Mouse (Mus musculus) heart, embryonic 14.5 days (tissue): Measurements from ENCODE around the gene Jdp2. TPM values are rescaled to one million over a fixed set of nuclear protein-coding genes. Genes with fewer than 3 reads are reported as not detected.
A peak's percentile ranks its signal among the peaks of the same experiment; 100 is the strongest.

Experiments used
- ATAC-seq: fragments of 200-750 bp; cut with Nextera tagmentation; 2 replicates; pipeline ENCODE4 v1.8.0; 2017; ENCODE audit warnings: low read depth, moderate TSS enrichment; ENCODE audit not compliant: insufficient number of reproducible peaks, insufficient read depth, low FRiP score
- H3K27ac ChIP-seq, 2 experiments: fragments of 200-500 bp in 1 of 2; fragments of 300-500 bp in 1 of 2; sonication (generic) in 1 of 2; replicated peaks in 1 of 2; 2 replicates each; pipeline ENCODE4 v1.5.1; 2012 to 2014; ENCODE audit warnings: low read depth in 2 of 2, low read length in 2 of 2, control low read depth in 1 of 2, mild to moderate bottlenecking in 1 of 2, mixed read lengths in 1 of 2; ENCODE audit not compliant: control insufficient read depth in 1 of 2, insufficient read depth in 1 of 2
- H3K27me3 ChIP-seq: fragments of 300-500 bp; sonication (generic); 2 replicates; pipeline ENCODE4 v1.6.1; 2014; ENCODE audit warnings: mild to moderate bottlenecking, low read length, control low read depth; ENCODE audit not compliant: control insufficient read depth, insufficient read depth
- H3K36me3 ChIP-seq: fragments of 300-500 bp; sonication (generic); 2 replicates; pipeline ENCODE4 v1.6.1; 2014; ENCODE audit warnings: mild to moderate bottlenecking, control low read depth, low read length, mixed read lengths; ENCODE audit not compliant: control insufficient read depth, insufficient read depth
- H3K4me1 ChIP-seq, 2 experiments: fragments of 200-500 bp in 1 of 2; fragments of 300-500 bp in 1 of 2; sonication (generic) in 1 of 2; 2 replicates each; pipeline ENCODE4 v1.6.1; 2012 to 2014; ENCODE audit warnings: low read length in 2 of 2, control low read depth in 1 of 2, mixed read lengths in 1 of 2; ENCODE audit not compliant: control insufficient read depth in 2 of 2, insufficient read depth in 2 of 2
- H3K4me2 ChIP-seq: fragments of 300-500 bp; sonication (generic); 2 replicates; pipeline ENCODE4 v1.6.1; 2014; ENCODE audit warnings: mild to moderate bottlenecking, low read length
- H3K4me3 ChIP-seq, 2 experiments: fragments of 200-500 bp in 1 of 2; fragments of 300-500 bp in 1 of 2; sonication (generic) in 1 of 2; 2 replicates each; pipeline ENCODE4 v1.5.1; 2012 to 2014; ENCODE audit warnings: low read length in 2 of 2, mild to moderate bottlenecking in 2 of 2, control low read depth in 1 of 2, low read depth in 1 of 2, moderate library complexity in 1 of 2; ENCODE audit not compliant: control insufficient read depth in 1 of 2, insufficient read depth in 1 of 2
- H3K9ac ChIP-seq: fragments of 300-500 bp; sonication (generic); 2 replicates; pipeline ENCODE4 v1.6.1; 2014; ENCODE audit warnings: mild to moderate bottlenecking, low read length
- H3K9me3 ChIP-seq: fragments of 300-500 bp; sonication (generic); 2 replicates; pipeline ENCODE4 v1.6.1; 2016; ENCODE audit warnings: low read length, control low read depth; ENCODE audit not compliant: control insufficient read depth
- WGBS: fragments of 180-500 bp; shearing (Covaris S2); extraction: QIAGEN DNeasy Blood & Tissue Kit; methylation state at CpG from one replicate; pipeline ENCODE4 v1.1.7; 2014; 5-methylcytosine and 5-hydroxymethylcytosine counted together
- polyA plus RNA-seq: library from polyadenylated mRNA; unstranded; fragments of >200 nt; fragmentation: Nextera tagmentation; extraction: Ambion mirVana; gene quantifications from 2 replicates; pipeline ENCODE4 v1.2.1, GENCODE M21; 2014

The Jdp2 gene
- polyA plus RNA-seq, 1 experiment from 2014 or later, result 0.61 TPM

- no peak for ATAC-seq
These were observed 71.3 kb downstream of the Jdp2 start for GRCm38 (mm10) chr12:85670080-85670479.

GRCm38 (mm10) chr12:85673914-85674313 lies 75.1 kb downstream of the Jdp2 start:
- Histone ChIP-seq H3K27ac (no peak overlapping the region), H3K9ac (no peak overlapping the region), H3K4me3 (no peak overlapping the region), H3K36me3 (no peaks in the 10 kb centered on the region), H3K4me2 (no peak overlapping the region), H3K27me3 (no peaks in the 10 kb centered on the region), H3K4me1 (peaks cover 0 to under 1% of the 10 kb centered on the region in 2 experiments; a peak in 2 of 4 replicates), H3K9me3 (peaks cover 5% of the 10 kb centered on the region; the same call in 1 of the 2 replicates)
- WGBS, result 85% methylated on average over 8 of the region's 8 CpGs
- ATAC-seq, result no peak

More at GRCm38 (mm10) chr12:85670080-85670479, 71.3 kb downstream of the Jdp2 start:
- no peaks in the 10 kb centered on the region for H3K27me3 ChIP-seq
- H3K9ac ChIP-seq, result no peak overlapping the region
- WGBS, result 53% methylated on average over 3 of the region's 3 CpGs
- H3K9me3 ChIP-seq, result no peaks in the 10 kb centered on the region
- no peaks in the 10 kb centered on the region for H3K36me3 ChIP-seq
- no peak overlapping the region for H3K4me3 ChIP-seq
- H3K27ac ChIP-seq, result no peak overlapping the region
- no peak overlapping the region for H3K4me2 ChIP-seq
- H3K4me1 ChIP-seq, result peaks cover 0 to 6% of the 10 kb centered on the region in 2 experiments; a peak in 3 of 4 replicates

GRCm38 (mm10) chr12:85679117-85679516 lies 80.3 kb downstream of the Jdp2 start:
- Histone ChIP-seq H3K27ac (no peak overlapping the region), H3K4me1 (peaks cover 2% of the 10 kb centered on the region in 2 experiments), H3K4me3 (no peak overlapping the region), H3K27me3 (no peaks in the 10 kb centered on the region), H3K9ac (no peak overlapping the region), H3K36me3 (no peaks in the 10 kb centered on the region), H3K4me2 (no peak overlapping the region), H3K9me3 (peaks cover 9% of the 10 kb centered on the region; the same call in 1 of the 2 replicates)
- no peak for ATAC-seq
- WGBS, result 79% methylated on average over 5 of the region's 5 CpGs

- no peaks in the 10 kb centered on the region for H3K36me3 ChIP-seq
- H3K4me3 ChIP-seq, result no peak overlapping the region
- H3K9ac ChIP-seq, result no peak overlapping the region
- no peak overlapping the region for H3K4me2 ChIP-seq
- no peak for ATAC-seq
- WGBS, result 71% methylated on average over 2 of the region's 2 CpGs
- H3K9me3 ChIP-seq, result peaks cover 9% of the 10 kb centered on the region; the same call in 1 of the 2 replicates
- peaks cover 7 to 9% of the 10 kb centered on the region in 2 experiments for H3K4me1 ChIP-seq
- no peak overlapping the region for H3K27ac ChIP-seq
- H3K27me3 ChIP-seq, result no peaks in the 10 kb centered on the region
These were observed 81.0 kb downstream of the Jdp2 start for GRCm38 (mm10) chr12:85679808-85680207.

GRCm38 (mm10) chr12:85682328-85682727 lies 83.5 kb downstream of the Jdp2 start:
- H3K27me3 ChIP-seq, result no peaks in the 10 kb centered on the region
- H3K9me3 ChIP-seq, result peaks cover 9% of the 10 kb centered on the region; the same call in 1 of the 2 replicates
- WGBS, result 48% methylated on average over 2 of the region's 2 CpGs
- no peaks in the 10 kb centered on the region for H3K36me3 ChIP-seq
- H3K27ac ChIP-seq, result no peak overlapping the region
- no peak overlapping the region for H3K4me3 ChIP-seq
- ATAC-seq, result no peak
- no peak overlapping the region for H3K9ac ChIP-seq
- no peak overlapping the region for H3K4me2 ChIP-seq
- peaks cover 15 to 25% of the 10 kb centered on the region in 2 experiments for H3K4me1 ChIP-seq

- 41% methylated on average over 16 of the region's 16 CpGs for WGBS
- H3K27ac ChIP-seq, result peak overlapping the region; percentile 44 to 45; a peak in 2 of 4 replicates
- H3K4me3 ChIP-seq, result no peak overlapping the region
- H3K4me1 ChIP-seq, result peaks cover 15 to 25% of the 10 kb centered on the region in 2 experiments
- H3K9me3 ChIP-seq, result 0 out of 2 replicates have a peak, but pooled peaks cover 4% of the 10 kb centered on the region
- ATAC-seq, result no peak
- H3K4me2 ChIP-seq, result no peak overlapping the region
- no peaks in the 10 kb centered on the region for H3K36me3 ChIP-seq
- H3K27me3 ChIP-seq, result no peaks in the 10 kb centered on the region
- no peak overlapping the region; the same call in 1 of the 2 replicates for H3K9ac ChIP-seq
These were observed 85.8 kb downstream of the Jdp2 start for GRCm38 (mm10) chr12:85684411-85685275.

GRCm38 (mm10) chr12:85686466-85687216 lies 87.8 kb downstream of the Jdp2 start, which contains the start of gene Batf:
TSS of gene Batf (plus strand) at chr12:85686669.
- Histone ChIP-seq H3K9ac (peak within 1 kb of the TSS; percentile 63), H3K36me3 (no peaks in the 10 kb centered on the region), H3K4me3 (peak within 1 kb of the TSS; percentile 36 to 40), H3K4me1 (peaks cover 15 to 25% of the 10 kb centered on the region in 2 experiments), H3K9me3 (0 out of 2 replicates have a peak, but pooled peaks cover 4% of the 10 kb centered on the region), H3K27me3 (no peaks in the 10 kb centered on the region), H3K4me2 (peak within 1 kb of the TSS; percentile 62), H3K27ac (no peak within 1 kb of the TSS)
- 19% methylated on average over 22 of the region's 22 CpGs for WGBS
- no peak for ATAC-seq
